Mouse (Mus musculus): ENCODE results near the gene Cdc20.

GRCm38 (mm10) chr4:118464956-118465355 lies 27.8 kb upstream of the Cdc20 start:
- TF ChIP-seq POLR2A (IDR thresholded peaks at IDR 0.05; ENCODE audit: insufficient read depth, low read depth, low read length) (no peak), CTCF (IDR thresholded peaks at IDR 0.05; ENCODE audit: insufficient read depth, low read depth, low read length) (no peak)
